Mouse (Mus musculus) heart, postnatal 0 days (tissue): ENCODE results near the gene Agbl4.

Experiments used
- CTCF ChIP-seq: IDR thresholded peaks from 2 replicates; pipeline ENCODE4 v1.5.1; 2016; ENCODE audit warnings: antibody characterized with exemption, control low read depth, low read depth
- EP300 ChIP-seq: IDR thresholded peaks from 2 replicates; pipeline ENCODE4 v1.6.1; 2016; ENCODE audit warnings: antibody characterized with exemption, low read depth

- TF ChIP-seq CTCF = no peak
- no peak for TF ChIP-seq EP300
These were observed 687.9 kb downstream of the Agbl4 start for GRCm38 (mm10) chr4:111085330-111085729.
